Mouse (Mus musculus) midbrain, postnatal 0 days (tissue): ENCODE measurements around the gene Pitpnm2. TPM values are rescaled to one million over a fixed set of nuclear protein-coding genes. Genes with fewer than 3 reads are reported as not detected.

Experiments used
- ATAC-seq: fragments of 200-750 bp; cut with Nextera tagmentation; 2 replicates; pipeline ENCODE4 v1.8.0; 2017; ENCODE audit warnings: moderate number of reproducible peaks, mild to moderate bottlenecking, moderate TSS enrichment, moderate library complexity; ENCODE audit not compliant: low FRiP score
- DNase-seq: peaks from one replicate; pipeline ENCODE4 v3.0.0-alpha.2; 2015; ENCODE audit warnings: low spot score
- H3K27ac ChIP-seq: fragments of 300-500 bp; sonication (generic); 2 replicates; pipeline ENCODE4 v1.5.1; 2014; ENCODE audit warnings: low read depth, mild to moderate bottlenecking, low read length, mixed read lengths
- H3K27me3 ChIP-seq: fragments of 300-500 bp; sonication (generic); 2 replicates; pipeline ENCODE4 v1.6.1; 2014; ENCODE audit warnings: low read length, control low read depth, mixed read lengths; ENCODE audit not compliant: insufficient read depth
- H3K36me3 ChIP-seq: fragments of 300-500 bp; sonication (generic); 2 replicates; pipeline ENCODE4 v1.6.1; 2014; ENCODE audit warnings: low read length, control low read depth, mixed read lengths; ENCODE audit not compliant: insufficient read depth
- H3K4me1 ChIP-seq: fragments of 300-500 bp; sonication (generic); 2 replicates; pipeline ENCODE4 v1.6.1; 2014; ENCODE audit warnings: mild to moderate bottlenecking, control low read depth, antibody characterized with exemption, low read length, mixed read lengths; ENCODE audit not compliant: insufficient read depth
- H3K4me2 ChIP-seq: fragments of 300-500 bp; sonication (generic); 2 replicates; pipeline ENCODE4 v1.6.1; 2014; ENCODE audit warnings: low read depth, mild to moderate bottlenecking, low read length, mixed read lengths; ENCODE audit not compliant: poor library complexity, severe bottlenecking
- H3K4me3 ChIP-seq: fragments of 300-500 bp; sonication (generic); 2 replicates; pipeline ENCODE4 v1.5.1; 2014; ENCODE audit warnings: low read depth, mild to moderate bottlenecking, low read length, moderate library complexity
- H3K9ac ChIP-seq: fragments of 300-500 bp; sonication (generic); replicated peaks from 2 replicates; pipeline ENCODE4 v1.6.1; 2014; ENCODE audit warnings: mild to moderate bottlenecking, low read length, moderate library complexity, mixed read lengths; ENCODE audit not compliant: poor library complexity, severe bottlenecking
- H3K9me3 ChIP-seq: fragments of 300-500 bp; sonication (generic); 2 replicates; pipeline ENCODE4 v1.6.1; 2016; ENCODE audit warnings: low read length, control low read depth
- CTCF ChIP-seq: IDR thresholded peaks from 2 replicates; pipeline ENCODE4 v1.5.1; 2016; ENCODE audit warnings: antibody characterized with exemption, mild to moderate bottlenecking
- WGBS: fragments of 180-500 bp; shearing (Covaris S2); extraction: QIAGEN DNeasy Blood & Tissue Kit; methylation state at CpG from one replicate; pipeline ENCODE4 v1.1.7; 2014; 5-methylcytosine and 5-hydroxymethylcytosine counted together
- polyA plus RNA-seq: library from polyadenylated mRNA; unstranded; fragments of >200 nt; fragmentation: Nextera tagmentation; extraction: Ambion mirVana; gene quantifications from 2 replicates; pipeline ENCODE4 v1.2.1, GENCODE M21; 2015
- total RNA-seq: library from RNA; depleted of rRNA; stranded (reverse); fragments of >200 nt; gene quantifications from 2 replicates; pipeline ENCODE4 v1.2.3, GENCODE M21; 2014

Gene Pitpnm2
- total and polyA plus RNA-seq, 2 experiments from 2014 or later: 10.1 to 66.2 TPM

GRCm38 (mm10) chr5:124236180-124236579, 13.4 kb downstream of the Pitpnm2 start:
- no peak for DNase-seq
- no peak overlapping the region for H3K9ac ChIP-seq
- no peak for ATAC-seq
- no peak overlapping the region for H3K4me2 ChIP-seq
- H3K4me1 ChIP-seq: peaks cover 9% of the 10 kb centered on the region; the same call in 1 of the 2 replicates
- H3K4me3 ChIP-seq: no peak overlapping the region
- no peaks in the 10 kb centered on the region for H3K27me3 ChIP-seq
- no peaks in the 10 kb centered on the region for H3K9me3 ChIP-seq
- WGBS: 83% methylated on average over 4 of the region's 4 CpGs
- H3K36me3 ChIP-seq: no peaks in the 10 kb centered on the region
- TF ChIP-seq CTCF: no peak
- no peak overlapping the region for H3K27ac ChIP-seq

GRCm38 (mm10) chr5:124234778-124235177, 14.8 kb downstream of the Pitpnm2 start:
- TF ChIP-seq CTCF: no peak
- no peak overlapping the region for H3K9ac ChIP-seq
- H3K4me2 ChIP-seq: no peak overlapping the region
- no peak for DNase-seq
- WGBS: 96% methylated on average over 6 of the region's 6 CpGs
- H3K27ac ChIP-seq: no peak overlapping the region
- no peaks in the 10 kb centered on the region for H3K36me3 ChIP-seq
- H3K4me3 ChIP-seq: no peak overlapping the region
- ATAC-seq: no peak
- no peaks in the 10 kb centered on the region for H3K27me3 ChIP-seq
- peaks cover 9% of the 10 kb centered on the region; the same call in 1 of the 2 replicates for H3K4me1 ChIP-seq
- H3K9me3 ChIP-seq: no peaks in the 10 kb centered on the region

GRCm38 (mm10) chr5:124233874-124234661, 15.5 kb downstream of the Pitpnm2 start:
- TF ChIP-seq CTCF: no peak
- ATAC-seq (no peak), DNase-seq (no peak)
- H3K36me3 ChIP-seq: no peaks in the 10 kb centered on the region
- WGBS: 70% methylated on average over 12 of the region's 12 CpGs
- H3K4me2 ChIP-seq: no peak overlapping the region
- peaks cover 9% of the 10 kb centered on the region; the same call in 1 of the 2 replicates for H3K4me1 ChIP-seq
- H3K27me3 ChIP-seq: no peaks in the 10 kb centered on the region
- H3K9me3 ChIP-seq: no peaks in the 10 kb centered on the region
- H3K27ac ChIP-seq: no peak overlapping the region
- no peak overlapping the region for H3K4me3 ChIP-seq
- no peak overlapping the region for H3K9ac ChIP-seq

DNA sequence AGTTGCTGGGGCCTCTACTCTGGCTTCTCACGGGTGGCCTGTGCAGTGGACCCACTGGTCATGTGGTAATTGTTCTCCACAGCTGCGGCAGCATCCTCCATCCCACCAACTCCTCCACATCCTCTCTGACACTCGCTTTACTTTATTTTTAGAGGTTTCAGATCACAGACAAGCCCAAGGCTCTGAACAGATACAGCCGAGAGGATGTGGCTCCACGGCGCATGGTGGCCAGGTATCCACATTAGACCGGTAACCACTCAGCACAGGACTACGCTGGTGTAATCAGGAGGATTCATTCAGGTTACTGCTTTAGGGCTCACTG, 16.5 kb downstream of the Pitpnm2 start:
- H3K9ac ChIP-seq: no peak overlapping the region
- no peaks in the 10 kb centered on the region for H3K36me3 ChIP-seq
- no peak for TF ChIP-seq CTCF
- peaks cover 9% of the 10 kb centered on the region; the same call in 1 of the 2 replicates for H3K4me1 ChIP-seq
- H3K9me3 ChIP-seq: no peaks in the 10 kb centered on the region
- no peak overlapping the region for H3K4me3 ChIP-seq
- no peaks in the 10 kb centered on the region for H3K27me3 ChIP-seq
- ATAC-seq (no peak), DNase-seq (no peak)
- H3K4me2 ChIP-seq: no peak overlapping the region
- WGBS: 85% methylated on average over 8 of the region's 8 CpGs
- peak overlapping the region; percentile 3; the same call in 1 of the 2 replicates for H3K27ac ChIP-seq

DNA sequence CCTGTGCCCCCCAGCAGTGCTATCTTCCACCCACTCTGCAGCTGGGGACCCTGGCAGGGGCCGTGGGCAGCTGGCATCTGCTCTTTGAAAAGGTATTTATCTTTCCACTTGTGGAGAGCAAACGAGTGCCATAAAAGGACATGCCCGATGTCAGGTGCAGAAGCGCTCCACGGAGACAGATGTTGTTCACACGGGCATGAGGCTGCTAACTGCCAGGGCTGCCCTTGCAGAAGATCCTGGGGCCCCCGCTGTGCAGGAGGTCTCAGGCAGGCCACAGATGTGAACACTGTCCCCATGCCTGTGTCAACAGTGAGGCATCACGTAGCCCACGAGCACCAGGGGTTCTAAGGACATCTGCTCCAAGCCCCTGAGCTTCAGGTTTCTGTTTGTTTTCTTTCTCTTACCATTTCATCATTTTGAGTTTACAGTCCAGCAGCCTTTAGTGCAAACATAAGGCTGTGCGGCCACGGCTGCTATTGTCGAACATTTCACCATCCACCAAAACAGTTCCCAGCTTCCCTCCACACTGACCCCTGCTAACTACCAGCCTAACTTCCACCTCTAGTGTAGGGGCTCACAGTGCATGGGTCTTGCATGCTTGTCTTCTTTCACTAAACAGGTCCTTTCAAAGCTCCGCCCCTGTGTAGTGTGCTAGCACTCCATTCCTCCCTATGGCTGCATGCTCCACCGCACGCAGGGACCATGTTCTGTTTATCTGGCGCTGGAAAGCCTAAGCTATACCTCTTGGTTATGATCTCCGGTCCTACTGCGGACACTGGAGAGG, 17.0 kb downstream of the Pitpnm2 start:
- no peaks in the 10 kb centered on the region for H3K27me3 ChIP-seq
- no peaks in the 10 kb centered on the region for H3K36me3 ChIP-seq
- no peak for ATAC-seq
- DNase-seq: no peak
- H3K9me3 ChIP-seq: no peaks in the 10 kb centered on the region
- H3K9ac ChIP-seq: no peak overlapping the region
- no peak for TF ChIP-seq CTCF
- no peak overlapping the region for H3K4me2 ChIP-seq
- no peak overlapping the region for H3K4me3 ChIP-seq
- H3K4me1 ChIP-seq: peaks cover 9% of the 10 kb centered on the region; the same call in 1 of the 2 replicates
- H3K27ac ChIP-seq: peak overlapping the region; percentile 3; the same call in 1 of the 2 replicates
- 72% methylated on average over 18 of the region's 18 CpGs for WGBS

DNA sequence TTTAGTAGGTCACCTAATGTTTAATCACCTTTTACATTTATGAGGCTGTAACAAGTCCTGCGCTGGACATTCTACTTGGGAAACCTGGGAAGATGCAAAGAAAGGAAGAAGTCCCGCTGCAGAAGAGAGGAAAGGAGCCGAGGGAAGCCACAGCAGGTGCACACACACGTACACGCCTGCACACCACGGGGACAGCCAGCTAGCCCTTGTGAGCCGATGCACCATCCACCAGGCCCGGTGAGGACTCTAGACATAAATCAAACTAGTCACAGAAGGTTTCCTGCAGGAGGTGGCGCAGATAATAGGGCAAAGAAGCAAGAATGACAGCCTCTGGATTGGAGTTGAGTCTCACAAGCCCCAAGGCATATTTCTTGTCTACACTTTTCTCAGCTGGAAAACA, 19.1 kb downstream of the Pitpnm2 start:
- Histone ChIP-seq H3K9me3 (no peaks in the 10 kb centered on the region), H3K4me2 (no peak overlapping the region), H3K4me1 (peaks cover 9% of the 10 kb centered on the region; the same call in 1 of the 2 replicates), H3K27me3 (no peaks in the 10 kb centered on the region), H3K27ac (no peak overlapping the region), H3K4me3 (no peak overlapping the region), H3K36me3 (no peaks in the 10 kb centered on the region), H3K9ac (no peak overlapping the region)
- ATAC-seq (no peak), DNase-seq (no peak)
- TF ChIP-seq CTCF: no peak
- WGBS: 67% methylated on average over 9 of the region's 9 CpGs
